Mouse (Mus musculus) spleen, adult 18-20 months (tissue): ENCODE data around the gene Sptbn1.

Source experiments
- DNase-seq, 2 experiments: peaks; one replicate each; pipeline ENCODE4 v3.0.0; 2022; ENCODE audit warnings: mixed read lengths in 2 of 2

Sptbn1 gene

GRCm38 (mm10) chr11:30113631-30114030 is 154.3 kb downstream of the Sptbn1 start:
- DNase-seq, result no peak

- DNase-seq, result no peak
These were observed 157.3 kb downstream of the Sptbn1 start for GRCm38 (mm10) chr11:30110634-30111033.

DNA sequence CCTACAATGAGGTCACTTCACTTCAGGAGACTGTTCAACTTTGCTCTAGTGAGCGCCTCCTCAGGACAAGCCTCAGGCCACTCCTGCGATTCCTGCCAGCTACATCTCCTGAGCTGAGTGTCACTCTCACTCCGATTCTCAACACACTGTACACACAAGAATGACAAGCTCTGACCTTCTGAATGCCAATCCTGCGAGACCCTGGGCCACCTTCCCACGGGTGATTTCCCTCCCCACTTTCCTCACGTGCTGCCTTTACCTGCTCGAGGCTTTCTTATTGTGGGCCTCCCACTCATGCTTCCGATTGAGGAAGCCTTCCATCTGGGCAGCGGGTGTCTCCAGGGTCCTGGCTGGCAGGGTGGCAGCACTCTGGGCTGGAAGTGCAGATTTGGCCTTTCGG is 163.8 kb downstream of the Sptbn1 start:
- DNase-seq, result no peak

- no peak for DNase-seq
These were observed 165.4 kb downstream of the Sptbn1 start for GRCm38 (mm10) chr11:30102594-30102993.

- DNase-seq, result no peak
These were observed 166.2 kb downstream of the Sptbn1 start for GRCm38 (mm10) chr11:30101796-30102195.

DNA sequence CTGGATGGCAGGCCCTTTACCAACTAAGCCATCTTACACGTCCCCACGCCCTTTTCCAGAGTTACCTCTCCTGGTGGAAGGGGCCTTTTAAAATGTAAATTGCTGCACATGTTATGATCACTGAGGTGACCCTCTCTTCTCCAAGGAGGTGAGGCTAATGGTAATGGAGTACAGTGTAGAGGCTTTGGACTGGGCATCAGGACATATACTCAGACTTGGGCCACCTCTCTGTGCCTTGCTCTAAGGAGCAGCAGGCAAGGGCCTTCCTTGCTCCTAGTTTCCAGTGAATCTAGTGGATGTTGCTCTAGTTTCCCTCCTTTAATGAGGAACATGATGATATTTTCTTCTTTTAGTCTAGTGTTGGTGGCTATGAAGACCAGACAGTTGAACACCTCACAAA is 166.8 kb downstream of the Sptbn1 start:
- DNase-seq, result no peak

DNA sequence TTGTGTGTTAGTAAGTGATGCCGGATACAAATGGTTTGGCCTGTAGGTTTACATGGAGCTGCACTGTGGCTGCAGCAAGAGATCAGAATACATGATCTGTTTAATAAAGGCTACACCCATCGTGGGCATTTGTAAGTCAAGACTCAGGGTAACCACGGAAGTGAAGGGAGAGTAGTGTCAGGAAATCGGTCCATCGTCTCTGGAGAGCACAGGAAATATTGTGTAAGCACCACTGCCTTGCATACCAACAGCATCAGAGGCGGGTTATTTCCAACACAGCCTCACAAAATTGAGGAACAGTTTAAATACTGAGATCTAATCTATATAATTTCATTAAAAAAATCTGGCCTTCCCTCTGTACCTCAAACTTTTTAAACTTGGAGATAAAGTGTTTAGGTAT is 168.1 kb downstream of the Sptbn1 start:
- no peak for DNase-seq

DNA sequence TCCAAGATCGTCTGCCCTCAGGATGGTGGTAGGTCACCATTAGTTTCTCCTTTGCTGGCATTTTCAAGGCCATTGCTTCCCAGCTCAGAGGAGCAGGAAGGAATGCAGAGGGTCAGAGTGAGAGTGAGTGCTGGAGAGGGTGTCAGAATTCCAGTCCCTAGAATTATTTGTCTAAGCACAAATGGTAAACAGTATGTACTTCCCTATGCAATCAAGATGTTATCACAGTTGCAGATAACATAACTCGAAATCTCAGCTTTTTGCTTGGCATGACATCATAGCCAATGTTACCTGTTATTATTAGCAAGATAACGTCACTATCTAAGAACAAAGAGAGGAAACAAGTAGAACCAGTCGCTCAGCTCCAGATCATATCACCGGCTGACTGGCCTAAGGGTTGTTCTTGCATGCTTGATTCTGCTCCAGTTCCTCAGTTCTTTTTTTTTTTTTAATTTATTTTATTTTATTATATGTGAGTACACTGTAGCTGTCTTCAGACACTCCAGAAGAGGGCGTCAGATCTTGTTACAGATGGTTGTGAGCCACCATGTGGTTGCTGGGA is 172.7 kb downstream of the Sptbn1 start:
- DNase-seq, result no peak

DNA sequence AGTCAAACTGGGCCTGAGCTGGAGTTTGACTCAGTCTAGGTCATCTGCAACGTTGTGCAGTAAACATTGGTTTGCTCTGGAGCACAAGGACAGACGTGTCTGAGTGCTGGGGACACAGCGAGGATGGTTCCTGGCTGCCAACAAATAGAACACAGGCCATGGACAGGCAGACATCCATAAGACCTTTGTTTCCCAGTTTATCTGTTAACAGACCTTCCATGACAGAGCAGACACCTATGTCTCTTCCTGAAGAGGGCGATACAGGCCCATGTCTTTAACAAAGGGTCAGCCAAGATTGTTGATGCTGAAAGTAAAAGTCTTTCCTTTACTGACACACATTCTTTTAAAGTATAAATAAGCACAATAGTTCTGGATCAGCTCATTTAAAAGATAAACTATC is 176.1 kb downstream of the Sptbn1 start:
- DNase-seq, result no peak

DNA sequence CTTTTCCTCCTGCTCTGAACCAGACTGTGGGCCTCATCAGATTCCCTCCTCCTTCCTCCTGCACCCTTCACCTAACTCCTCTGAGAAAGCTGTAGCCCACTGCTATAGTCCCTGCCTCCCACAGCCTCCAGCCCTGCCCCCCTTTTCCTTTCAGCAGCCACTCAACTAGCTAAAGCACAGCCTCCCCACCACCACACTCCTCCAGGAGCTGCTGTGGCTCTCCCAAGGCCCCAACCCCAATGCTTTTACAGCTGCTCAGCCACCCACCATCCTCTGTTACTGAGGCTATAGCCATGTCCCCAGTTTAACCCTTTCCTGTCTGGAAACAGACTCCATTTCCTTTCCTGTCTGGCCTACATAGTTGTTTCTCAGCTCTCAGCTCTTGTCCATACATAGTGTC is 182.9 kb downstream of the Sptbn1 start:
- no peak for DNase-seq

DNA sequence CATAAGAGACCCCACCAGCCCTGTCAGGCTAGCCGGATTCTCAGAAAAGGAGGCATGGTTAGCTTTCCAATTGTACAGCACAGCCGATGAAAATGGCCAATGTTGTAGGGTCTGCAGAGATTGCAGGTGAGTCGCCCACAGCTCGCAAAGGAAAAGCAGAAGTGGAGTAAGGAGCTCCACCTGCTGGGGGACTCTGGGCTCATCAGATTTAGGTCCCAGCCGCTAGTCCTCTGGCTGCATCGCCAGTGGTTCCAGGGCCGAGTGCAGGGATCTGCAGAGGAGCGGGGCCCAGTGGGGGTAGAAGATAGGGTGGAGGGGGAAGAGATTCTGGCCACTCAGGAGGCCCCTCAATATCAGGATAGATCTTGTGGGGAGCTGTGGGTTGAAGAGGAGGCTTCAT is 210.7 kb downstream of the Sptbn1 start:
- DNase-seq, result no peak
